Mouse (Mus musculus): ENCODE measurements around the gene Rpl3.

The Rpl3 gene

GRCm38 (mm10) chr15:80030399-80030798 is 61.3 kb downstream of the Rpl3 start:
- no peak for DNase-seq (ENCODE audit: low read depth, low spot score)
- no peaks in the 10 kb centered on the region for H3K36me3 ChIP-seq (ENCODE audit: control insufficient read depth, insufficient read depth, low read length, poor library complexity, severe bottlenecking)

GRCm38 (mm10) chr15:80028862-80029261 is 62.8 kb downstream of the Rpl3 start:
- H3K27me3 ChIP-seq (ENCODE audit: control insufficient read depth, insufficient read depth, low read length, poor library complexity, severe bottlenecking): no peaks in the 10 kb centered on the region
- no peak for DNase-seq (ENCODE audit: low read depth, low spot score)
- no peaks in the 10 kb centered on the region for H3K36me3 ChIP-seq (ENCODE audit: control insufficient read depth, insufficient read depth, low read length, poor library complexity, severe bottlenecking)

More at GRCm38 (mm10) chr15:80030399-80030798, 61.3 kb downstream of the Rpl3 start:
- no peaks in the 10 kb centered on the region for H3K27me3 ChIP-seq (ENCODE audit: control insufficient read depth, insufficient read depth, low read length, poor library complexity, severe bottlenecking)
